Mouse (Mus musculus) thymus, adult 2 months (tissue): ENCODE results near the gene Csmd2.

ENCODE experiments used
- CTCF ChIP-seq: fragments of 200-500 bp; IDR thresholded peaks from 2 replicates; pipeline ENCODE4 v1.5.1; 2012; ENCODE audit warnings: mild to moderate bottlenecking, control low read depth, low read length, moderate library complexity, borderline replicate concordance; ENCODE audit not compliant: control insufficient read depth, poor library complexity, insufficient read depth; ENCODE audit errors: extremely low read depth
- POLR2A ChIP-seq: fragments of 200-500 bp; IDR thresholded peaks from 2 replicates; pipeline ENCODE4 v1.6.1; 2012; ENCODE audit warnings: mild to moderate bottlenecking, low read length, control low read depth, moderate library complexity; ENCODE audit not compliant: control insufficient read depth, poor library complexity, insufficient read depth; ENCODE audit errors: extremely low read depth

GRCm38 (mm10) chr4:128381331-128381730, 393.7 kb downstream of the Csmd2 start:
- TF ChIP-seq POLR2A (no peak), CTCF (no peak)
